Mouse (Mus musculus) testis, adult 2 months (tissue): Measurements from ENCODE around the gene Magi1. TPM values are rescaled to one million over a fixed set of nuclear protein-coding genes. Genes with fewer than 3 reads are reported as not detected.

Experiments
- H3K27ac ChIP-seq: fragments of 200-500 bp; 2 replicates; pipeline ENCODE4 v1.5.1; 2012; ENCODE audit warnings: low read depth, low read length; ENCODE audit not compliant: control insufficient read depth, insufficient read depth
- H3K27me3 ChIP-seq: fragments of 200-500 bp; 2 replicates; pipeline ENCODE4 v1.6.1; 2012; ENCODE audit warnings: mild to moderate bottlenecking, low read length, moderate library complexity; ENCODE audit not compliant: control insufficient read depth, insufficient read depth
- H3K36me3 ChIP-seq: fragments of 200-500 bp; 2 replicates; pipeline ENCODE4 v1.6.1; 2012; ENCODE audit warnings: mild to moderate bottlenecking, low read length; ENCODE audit not compliant: control insufficient read depth, insufficient read depth
- H3K4me1 ChIP-seq: fragments of 200-500 bp; 2 replicates; pipeline ENCODE4 v1.6.1; 2012; ENCODE audit warnings: low read length; ENCODE audit not compliant: control insufficient read depth, insufficient read depth
- H3K4me3 ChIP-seq: fragments of 200-500 bp; 2 replicates; pipeline ENCODE4 v1.5.1; 2012; ENCODE audit warnings: low read depth, mild to moderate bottlenecking, low read length, moderate library complexity, mixed read lengths; ENCODE audit not compliant: control insufficient read depth
- CTCF ChIP-seq: fragments of 200-500 bp; IDR thresholded peaks from 2 replicates; pipeline ENCODE4 v1.5.1; 2012; ENCODE audit warnings: low read depth, mild to moderate bottlenecking, inconsistent platforms, low read length, moderate library complexity; ENCODE audit not compliant: control insufficient read depth, insufficient read depth, insufficient replicate concordance
- POLR2A ChIP-seq: fragments of 200-500 bp; IDR thresholded peaks from 2 replicates; pipeline ENCODE4 v1.6.1; 2012; ENCODE audit warnings: low read depth, mild to moderate bottlenecking, inconsistent platforms, low read length, moderate library complexity; ENCODE audit not compliant: control insufficient read depth
- polyA plus RNA-seq: library from polyadenylated mRNA; depleted of rRNA; stranded (reverse); fragments of >200 nt; gene quantifications from 2 replicates; pipeline ENCODE4 v1.2.3, GENCODE M21; 2012

The Magi1 gene
- polyA plus RNA-seq, 1 experiment: 11.1 TPM

- TF ChIP-seq CTCF (no peak), POLR2A (no peak)
- Histone ChIP-seq H3K27me3 (no peaks in the 10 kb centered on the region), H3K4me3 (no peak overlapping the region), H3K4me1 (no peaks in the 10 kb centered on the region), H3K36me3 (no peaks in the 10 kb centered on the region), H3K27ac (no peak overlapping the region)
These were observed 326.5 kb downstream of the Magi1 start for GRCm38 (mm10) chr6:93957172-93957571.

DNA sequence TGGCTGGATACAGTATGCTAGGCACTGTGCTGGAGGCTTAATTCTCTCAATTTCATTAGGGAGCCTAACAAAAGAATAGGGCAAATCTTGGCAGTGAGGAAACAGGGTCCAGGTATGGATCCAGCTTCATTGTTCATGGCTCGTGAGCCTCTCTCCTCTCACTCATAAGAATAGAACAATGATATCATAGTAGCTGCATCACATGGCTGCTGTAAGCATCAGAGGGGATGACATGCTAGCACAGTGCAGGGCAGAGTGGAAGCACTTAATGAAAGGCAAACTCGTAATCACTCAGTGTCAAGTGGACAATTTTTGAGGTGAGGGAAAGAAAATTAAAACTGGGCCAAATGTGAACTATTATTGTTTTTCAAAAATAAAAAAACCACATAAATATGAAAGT, 337.1 kb downstream of the Magi1 start:
- Histone ChIP-seq H3K27me3 (no peaks in the 10 kb centered on the region), H3K4me1 (no peaks in the 10 kb centered on the region), H3K4me3 (no peak overlapping the region), H3K36me3 (no peaks in the 10 kb centered on the region), H3K27ac (no peak overlapping the region)
- TF ChIP-seq CTCF (no peak), POLR2A (no peak)

- Histone ChIP-seq H3K4me3 (no peak overlapping the region), H3K27ac (no peak overlapping the region), H3K36me3 (no peaks in the 10 kb centered on the region), H3K27me3 (no peaks in the 10 kb centered on the region), H3K4me1 (no peaks in the 10 kb centered on the region)
- TF ChIP-seq POLR2A (no peak), CTCF (no peak)
These were observed 347.4 kb downstream of the Magi1 start for GRCm38 (mm10) chr6:93936359-93936758.

GRCm38 (mm10) chr6:93935793-93936192, 347.9 kb downstream of the Magi1 start:
- Histone ChIP-seq H3K4me3 (no peak overlapping the region), H3K4me1 (no peaks in the 10 kb centered on the region), H3K36me3 (no peaks in the 10 kb centered on the region), H3K27ac (no peak overlapping the region), H3K27me3 (no peaks in the 10 kb centered on the region)
- TF ChIP-seq POLR2A: no peak
- no peak for TF ChIP-seq CTCF

GRCm38 (mm10) chr6:93934700-93935099, 349.0 kb downstream of the Magi1 start:
- H3K27ac ChIP-seq: no peak overlapping the region
- TF ChIP-seq POLR2A (no peak), CTCF (no peak)
- H3K4me1 ChIP-seq: no peaks in the 10 kb centered on the region

GRCm38 (mm10) chr6:93924568-93924967, 359.1 kb downstream of the Magi1 start:
- Histone ChIP-seq H3K27ac (no peak overlapping the region), H3K4me1 (no peaks in the 10 kb centered on the region), H3K36me3 (no peaks in the 10 kb centered on the region), H3K27me3 (no peaks in the 10 kb centered on the region), H3K4me3 (no peak overlapping the region)
- TF ChIP-seq POLR2A (no peak), CTCF (no peak)

More at GRCm38 (mm10) chr6:93934700-93935099, 349.0 kb downstream of the Magi1 start:
- H3K36me3 ChIP-seq: no peaks in the 10 kb centered on the region
- no peaks in the 10 kb centered on the region for H3K27me3 ChIP-seq
- H3K4me3 ChIP-seq: no peak overlapping the region

DNA sequence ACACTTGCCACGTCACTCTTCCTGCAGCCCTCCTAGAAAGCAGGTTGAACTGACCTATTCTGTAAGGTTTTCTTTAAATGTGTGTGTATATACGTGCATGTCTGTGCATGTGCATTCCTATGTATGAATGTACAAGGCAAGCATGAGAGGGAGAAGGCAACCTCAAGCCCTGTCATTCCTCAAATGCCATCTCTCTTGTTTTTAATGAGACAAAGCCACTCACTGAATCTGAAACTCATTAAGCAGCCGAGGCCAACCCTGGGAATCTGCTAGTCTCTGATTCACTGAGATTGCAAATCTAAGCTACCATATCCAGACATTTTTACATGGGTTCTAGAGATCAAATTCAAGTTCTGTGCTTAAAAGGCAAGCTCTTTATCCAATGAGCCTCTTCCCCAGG, 359.7 kb downstream of the Magi1 start:
- no peak overlapping the region for H3K4me3 ChIP-seq
- TF ChIP-seq POLR2A (no peak), CTCF (no peak)
- no peaks in the 10 kb centered on the region for H3K4me1 ChIP-seq
- no peaks in the 10 kb centered on the region for H3K27me3 ChIP-seq
- H3K27ac ChIP-seq: no peak overlapping the region
- H3K36me3 ChIP-seq: no peaks in the 10 kb centered on the region

DNA sequence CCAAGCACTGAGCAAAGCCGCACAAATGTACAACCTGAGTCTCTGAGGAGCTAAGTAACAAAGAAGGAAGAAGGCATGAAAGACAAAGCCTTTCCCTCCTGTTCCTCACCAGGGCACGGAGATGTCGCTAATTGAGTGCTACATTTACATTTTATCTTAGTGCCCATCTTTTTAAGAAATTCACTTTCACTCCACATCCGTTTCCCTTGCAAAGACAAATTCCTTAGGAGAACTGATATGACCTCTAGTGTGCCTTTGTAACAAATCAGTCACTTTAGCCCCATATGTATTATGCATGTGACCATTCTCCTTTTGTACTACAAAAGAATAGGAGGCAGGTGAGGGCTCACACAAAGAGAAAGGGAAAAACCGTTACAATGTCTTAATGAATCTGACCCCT, 360.4 kb downstream of the Magi1 start:
- H3K27me3 ChIP-seq: no peaks in the 10 kb centered on the region
- TF ChIP-seq POLR2A (no peak), CTCF (no peak)
- H3K27ac ChIP-seq: no peak overlapping the region
- no peaks in the 10 kb centered on the region for H3K36me3 ChIP-seq
- H3K4me3 ChIP-seq: no peak overlapping the region
- H3K4me1 ChIP-seq: no peaks in the 10 kb centered on the region

GRCm38 (mm10) chr6:93922931-93923330, 360.8 kb downstream of the Magi1 start:
- no peak for TF ChIP-seq CTCF
- Histone ChIP-seq H3K27ac (no peak overlapping the region), H3K4me1 (no peaks in the 10 kb centered on the region), H3K4me3 (no peak overlapping the region), H3K27me3 (no peaks in the 10 kb centered on the region), H3K36me3 (no peaks in the 10 kb centered on the region)
